Mouse (Mus musculus) kidney, adult 9 months (tissue): ENCODE data around the gene Tmem40.

Experiments
- DNase-seq: peaks from one replicate; pipeline ENCODE4 v3.0.0; 2022

Tmem40 gene

GRCm38 (mm10) chr6:115698699-115699098 is 63.5 kb downstream of the Tmem40 start:
- DNase-seq = peak; percentile 49

DNA sequence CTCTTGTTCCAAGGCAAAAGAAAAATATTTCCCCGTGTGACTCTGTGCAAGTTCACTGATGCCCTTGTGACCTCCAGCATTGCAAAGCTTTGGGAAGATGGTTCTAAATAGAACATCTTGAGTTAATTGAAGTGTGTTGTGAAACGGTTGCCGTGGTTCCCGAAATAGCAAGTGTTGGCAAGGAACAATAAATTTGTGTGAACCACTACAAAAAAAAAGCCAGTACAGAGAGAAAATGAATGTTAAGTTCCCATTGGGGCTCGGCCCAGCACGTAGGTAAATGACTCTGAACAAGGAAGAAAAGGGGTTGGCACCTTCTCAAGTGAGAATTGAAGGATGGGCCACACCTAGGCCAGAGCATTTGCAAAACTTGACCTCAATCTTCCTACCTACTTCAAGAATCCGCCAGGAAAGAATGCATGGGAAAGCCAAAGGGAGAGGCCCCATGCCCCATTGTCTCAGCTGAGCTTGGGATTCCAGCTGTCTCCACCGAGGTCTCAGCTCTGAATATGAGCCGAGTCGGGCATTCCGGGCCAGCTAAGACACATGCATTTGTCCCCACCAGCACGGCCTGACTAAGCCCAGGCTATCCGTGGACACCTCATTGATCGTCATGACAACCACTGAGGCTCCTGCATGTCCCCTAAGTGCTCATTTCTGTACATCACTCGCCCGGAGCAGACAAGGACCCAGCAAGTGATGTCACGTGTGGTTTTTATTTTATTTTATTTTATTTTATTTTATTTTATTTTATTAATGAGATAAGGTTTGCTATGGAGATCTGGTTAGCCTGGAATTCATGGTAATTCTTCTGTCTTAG is 64.3 kb downstream of the Tmem40 start:
- no peak for DNase-seq

GRCm38 (mm10) chr6:115696707-115697215 is 65.4 kb downstream of the Tmem40 start:
- no peak for DNase-seq

DNA sequence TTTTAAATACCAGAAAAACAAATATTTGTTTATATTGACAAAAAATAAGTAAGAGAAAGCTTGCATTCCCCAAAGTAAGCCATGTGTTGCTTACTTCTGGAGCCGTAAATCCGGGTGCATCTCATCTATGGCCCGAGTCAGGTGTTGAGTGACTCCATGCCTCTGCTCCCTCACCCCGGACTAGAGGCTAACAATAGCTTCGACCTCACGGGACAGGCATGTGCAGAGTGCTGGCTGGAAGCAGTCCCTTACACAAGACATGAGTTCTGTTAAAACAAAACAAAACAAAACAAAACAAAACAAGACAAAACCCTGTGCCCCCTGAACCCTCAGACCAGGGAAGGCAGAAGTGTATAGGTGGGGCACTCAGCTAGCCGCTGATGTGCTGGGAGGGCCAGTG is 67.1 kb downstream of the Tmem40 start:
- no peak for DNase-seq

DNA sequence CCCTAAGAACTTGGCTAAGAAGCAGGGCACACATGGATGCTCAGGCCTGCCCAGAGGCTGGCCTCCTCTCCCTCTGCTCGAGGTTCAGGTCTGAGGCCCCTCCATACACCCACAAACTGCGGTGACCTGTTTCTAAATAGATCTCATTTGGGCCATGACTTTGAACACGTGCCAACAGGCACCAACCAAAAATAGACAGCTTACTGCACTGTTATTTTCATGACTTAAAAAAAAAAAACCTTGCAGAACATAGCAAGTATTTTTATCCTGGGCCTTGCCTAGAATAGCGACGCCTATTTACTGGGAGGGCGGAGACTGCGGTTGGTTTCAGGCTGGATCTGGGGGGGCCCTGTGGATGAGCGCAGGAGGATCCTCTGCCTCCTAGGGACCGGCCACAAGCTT is 67.8 kb downstream of the Tmem40 start:
- peak; percentile 34 for DNase-seq

GRCm38 (mm10) chr6:115692963-115693730 is 69.1 kb downstream of the Tmem40 start:
- DNase-seq = no peak

- peak; percentile 36 for DNase-seq
Measured at GRCm38 (mm10) chr6:115692163-115692950, 69.9 kb downstream of the Tmem40 start.

GRCm38 (mm10) chr6:115690105-115690504 is 72.1 kb downstream of the Tmem40 start:
- no peak for DNase-seq

DNA sequence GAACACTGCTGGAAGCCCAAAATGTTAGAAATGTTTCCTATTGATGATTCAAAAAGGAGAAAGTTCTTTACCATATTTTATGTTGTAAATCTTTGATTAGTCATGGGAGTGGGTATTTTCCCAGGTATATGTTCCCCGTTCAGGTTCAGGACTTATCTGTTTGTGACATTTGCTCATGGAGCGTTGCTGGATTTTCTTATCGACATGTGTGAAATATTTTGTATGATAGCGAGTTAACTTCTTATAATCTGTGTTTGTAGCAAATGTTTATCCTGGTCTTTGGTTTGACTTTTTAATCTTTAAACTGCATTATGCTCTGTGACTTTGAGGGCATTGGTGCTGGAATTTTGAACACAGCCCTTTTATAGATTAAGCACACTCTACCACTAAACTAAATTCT is 73.6 kb downstream of the Tmem40 start:
- no peak for DNase-seq

GRCm38 (mm10) chr6:115687753-115688152 is 74.5 kb downstream of the Tmem40 start:
- DNase-seq = no peak

- no peak for DNase-seq
Measured at GRCm38 (mm10) chr6:115684851-115685646, 77.2 kb downstream of the Tmem40 start.

- no peak for DNase-seq
Measured at GRCm38 (mm10) chr6:115684271-115684670, 77.9 kb downstream of the Tmem40 start.

DNA sequence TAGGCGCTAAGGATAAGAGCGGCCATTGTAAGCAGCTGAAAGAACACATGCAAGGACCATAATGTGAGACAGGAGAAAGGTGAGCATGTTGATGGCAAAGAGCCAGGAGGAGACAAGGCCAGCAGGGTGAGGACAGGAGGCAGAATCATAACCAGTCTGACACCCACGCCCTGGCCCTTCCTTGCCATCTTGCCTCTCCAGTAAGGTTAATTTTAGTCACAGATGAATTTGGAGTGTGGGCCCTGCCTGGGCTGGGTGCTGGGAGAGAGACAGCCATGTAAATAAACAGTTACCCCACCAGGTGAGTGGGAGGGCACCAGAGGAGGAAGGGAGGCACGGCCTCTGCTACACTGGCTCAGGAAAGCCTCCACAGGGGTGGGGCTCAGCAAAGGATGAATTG is 81.1 kb downstream of the Tmem40 start:
- no peak for DNase-seq
